Mouse (Mus musculus): ENCODE measurements around the gene Tmem147.
A peak's percentile ranks its signal among the peaks of the same experiment; 100 is the strongest.
"Not testable (repeated sequence)": the region's sequence is repeated elsewhere in the genome, so short reads cannot be mapped to it uniquely, and the experiment has no call there.

Gene Tmem147

DNA sequence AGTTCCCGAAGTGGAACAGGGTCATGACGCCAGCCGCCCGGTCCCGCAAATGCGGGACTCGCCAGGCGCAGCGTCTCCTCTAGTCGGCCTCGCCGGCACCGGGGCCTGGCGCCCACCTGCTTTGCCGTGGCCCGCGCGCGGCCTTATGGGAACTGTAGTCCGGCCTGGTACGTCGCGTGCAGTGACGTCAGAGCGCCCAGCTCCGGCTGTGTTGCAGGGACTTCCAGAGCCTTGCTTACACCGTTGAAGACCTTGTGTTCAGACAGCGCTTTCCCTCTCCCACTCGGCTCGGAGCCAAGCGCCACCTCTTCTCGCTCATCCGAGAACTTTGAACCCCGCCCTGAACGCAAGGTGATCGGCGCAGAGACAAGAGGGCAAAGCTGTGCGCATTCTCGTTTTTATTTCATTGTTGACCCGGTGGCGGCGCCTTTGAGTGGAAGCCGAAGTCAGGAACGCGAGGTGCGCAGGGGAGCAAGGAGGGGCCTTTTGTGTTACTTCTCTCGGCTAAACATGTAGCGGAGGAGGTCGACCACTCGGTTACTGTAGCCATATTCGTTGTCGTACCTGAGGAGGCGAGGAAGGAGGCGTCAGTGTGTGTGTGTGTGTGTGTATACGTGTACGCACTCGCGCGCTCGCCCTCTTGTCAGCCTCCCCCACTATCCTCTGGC lies at the start of gene Tmem147:
Tmem147 (minus strand) TSS at position 145 of the 668 bp plus-strand sequence.
- peak; percentile 92 for DNase-seq (ENCODE audit: low read depth, low spot score)

DNA sequence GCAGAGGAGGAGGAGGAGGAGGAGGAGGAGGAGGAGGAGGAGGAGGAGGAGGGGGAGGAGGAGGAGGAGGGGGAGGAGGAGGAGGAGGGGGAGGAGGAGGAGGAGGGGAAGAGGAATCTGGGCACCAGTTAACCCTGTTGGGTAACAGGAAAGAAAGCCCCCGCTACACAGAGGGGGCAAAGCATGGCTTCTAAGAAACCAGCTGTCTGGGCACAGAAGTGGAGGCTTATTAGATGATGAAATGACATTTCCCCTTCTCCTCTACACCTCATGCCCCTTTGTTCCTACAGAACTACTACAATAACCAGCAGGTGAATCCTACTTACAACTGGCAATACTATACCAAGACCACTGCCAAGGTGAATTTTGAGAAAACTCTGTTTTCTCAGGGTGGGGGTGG lies 48.6 kb upstream of the Tmem147 start:
- DNase-seq (ENCODE audit: low read depth, low spot score), result no peak

DNA sequence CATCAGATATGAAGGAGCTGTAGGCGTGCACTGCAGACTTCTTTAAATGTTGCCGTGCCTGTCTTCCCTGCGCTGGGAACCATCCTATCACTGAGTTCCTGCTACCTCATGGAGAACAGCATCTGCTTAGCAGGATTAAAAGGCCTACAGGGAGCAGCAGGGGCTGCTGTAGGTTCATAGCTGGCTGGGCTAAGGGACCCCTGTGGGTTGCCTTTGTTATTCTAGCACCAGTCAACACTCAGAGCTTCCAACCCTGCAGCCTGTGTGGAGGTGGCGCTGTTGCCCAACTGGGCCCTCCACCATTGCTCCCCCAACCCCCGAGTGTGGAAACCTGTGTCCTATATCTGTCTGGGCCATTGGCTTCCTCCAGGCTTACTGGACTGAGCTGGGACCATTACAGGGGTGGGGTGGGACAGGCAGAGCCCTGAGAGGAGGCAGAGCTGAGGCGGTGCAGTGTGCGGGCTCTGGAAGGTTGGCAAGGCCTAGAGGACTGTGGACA lies 47.8 kb upstream of the Tmem147 start:
- no peak for DNase-seq (ENCODE audit: low read depth, low spot score)

DNA sequence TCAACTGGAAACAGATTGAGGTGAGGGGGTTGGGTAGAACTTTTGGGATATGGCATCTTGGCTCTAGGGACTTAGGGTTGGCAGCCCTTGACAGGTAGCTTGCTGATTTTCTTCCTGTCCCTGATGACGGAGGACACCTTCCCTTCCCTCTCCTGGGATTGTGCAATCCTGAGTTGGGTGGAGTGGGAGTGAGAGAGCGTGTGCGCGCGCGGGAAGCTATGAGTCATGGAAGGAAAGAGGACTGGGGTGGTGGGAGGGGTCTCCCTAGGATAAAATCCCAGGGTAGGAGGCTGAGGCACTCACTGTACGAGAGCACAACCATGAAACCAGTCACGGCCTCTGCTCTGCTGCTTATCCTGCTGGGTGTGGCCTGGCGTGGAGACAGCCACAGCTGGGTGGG lies 46.8 kb upstream of the Tmem147 start:
- no peak for DNase-seq (ENCODE audit: low read depth, low spot score)

DNA sequence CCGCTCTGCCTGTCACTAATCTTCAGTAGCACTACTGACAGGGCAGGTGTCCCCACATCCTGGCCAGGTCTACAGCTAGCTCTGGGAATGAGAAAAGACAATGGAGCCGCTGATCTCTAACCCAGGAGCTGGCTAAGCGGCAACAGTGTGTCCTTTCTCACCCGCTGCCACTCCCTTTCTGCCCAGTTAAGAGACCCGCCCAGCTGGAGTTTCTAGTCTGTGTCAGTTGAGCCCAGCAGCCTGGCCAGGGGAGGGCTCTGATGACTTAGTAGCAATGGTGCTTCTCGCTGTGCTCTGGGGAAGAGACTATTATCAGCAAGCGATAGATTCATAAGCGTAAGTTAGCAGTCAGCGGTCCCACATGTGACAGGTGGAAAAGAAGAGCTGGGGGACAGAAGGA lies 39.9 kb upstream of the Tmem147 start:
- no peak for DNase-seq (ENCODE audit: low read depth, low spot score)

DNA sequence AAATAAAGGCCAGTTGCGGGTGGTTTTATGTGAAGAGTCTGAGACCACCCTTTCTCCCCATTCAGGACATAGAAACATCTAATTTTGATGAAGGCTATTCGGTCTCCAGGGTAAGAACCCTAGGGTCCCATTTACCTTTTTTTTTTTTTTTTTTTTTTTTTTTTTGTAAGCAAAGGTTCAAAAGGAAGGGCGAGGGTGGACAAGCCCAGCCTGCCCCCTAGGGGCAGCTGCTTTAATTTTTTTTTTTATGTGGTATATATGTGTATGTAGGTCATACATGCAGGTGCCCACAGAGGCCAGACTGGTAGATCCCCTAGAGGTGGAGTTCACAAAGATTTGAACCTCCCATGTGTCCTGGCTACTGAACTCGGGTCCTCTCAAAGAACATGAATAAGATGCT lies 37.1 kb upstream of the Tmem147 start:
- DNase-seq (ENCODE audit: low read depth, low spot score), result no peak

DNA sequence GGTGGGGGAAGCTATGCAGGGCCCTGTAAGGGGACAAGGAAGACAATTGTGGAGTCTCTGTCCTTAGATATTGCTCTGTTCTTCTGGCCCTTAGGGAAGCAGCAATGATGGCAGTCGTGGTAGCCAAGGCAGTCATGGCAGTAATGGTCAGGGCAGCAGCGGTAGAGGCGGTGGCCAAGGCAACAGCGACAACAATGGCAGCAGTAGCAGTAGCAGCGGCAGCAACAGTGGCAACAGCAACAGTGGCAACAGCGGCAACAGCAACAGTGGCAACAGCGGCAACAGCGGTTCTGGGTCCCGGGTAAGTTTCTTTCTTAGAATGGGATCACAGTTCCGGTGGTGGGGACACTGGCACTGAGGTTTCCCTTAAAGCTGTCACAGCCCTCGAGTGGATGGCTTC lies 35.8 kb upstream of the Tmem147 start:
- DNase-seq (ENCODE audit: low read depth, low spot score), result no peak

DNA sequence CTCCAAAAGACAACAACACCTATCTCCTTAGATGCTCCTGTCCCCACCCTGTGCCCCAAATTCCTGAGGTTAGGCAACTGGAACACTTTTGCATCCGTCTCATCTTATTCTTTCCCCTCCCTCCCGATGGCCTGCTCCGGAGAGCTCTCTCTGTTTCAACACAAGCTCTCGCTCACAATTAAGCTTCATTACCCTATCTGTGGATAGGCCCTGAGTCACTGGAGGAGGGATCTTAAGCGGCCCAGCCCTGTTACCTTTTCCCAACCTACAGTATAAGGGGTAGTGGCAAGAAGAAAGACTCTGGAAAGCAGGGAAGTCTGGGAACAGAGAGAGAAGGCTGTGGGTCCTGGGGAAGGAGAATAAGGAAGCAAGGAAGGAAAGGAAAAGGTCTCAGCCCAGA lies 34.1 kb upstream of the Tmem147 start, which contains the start of gene Dmkn:
Dmkn (plus strand) TSS at position 301 of the 400 bp plus-strand sequence.
- no peak for DNase-seq (ENCODE audit: low read depth, low spot score)

DNA sequence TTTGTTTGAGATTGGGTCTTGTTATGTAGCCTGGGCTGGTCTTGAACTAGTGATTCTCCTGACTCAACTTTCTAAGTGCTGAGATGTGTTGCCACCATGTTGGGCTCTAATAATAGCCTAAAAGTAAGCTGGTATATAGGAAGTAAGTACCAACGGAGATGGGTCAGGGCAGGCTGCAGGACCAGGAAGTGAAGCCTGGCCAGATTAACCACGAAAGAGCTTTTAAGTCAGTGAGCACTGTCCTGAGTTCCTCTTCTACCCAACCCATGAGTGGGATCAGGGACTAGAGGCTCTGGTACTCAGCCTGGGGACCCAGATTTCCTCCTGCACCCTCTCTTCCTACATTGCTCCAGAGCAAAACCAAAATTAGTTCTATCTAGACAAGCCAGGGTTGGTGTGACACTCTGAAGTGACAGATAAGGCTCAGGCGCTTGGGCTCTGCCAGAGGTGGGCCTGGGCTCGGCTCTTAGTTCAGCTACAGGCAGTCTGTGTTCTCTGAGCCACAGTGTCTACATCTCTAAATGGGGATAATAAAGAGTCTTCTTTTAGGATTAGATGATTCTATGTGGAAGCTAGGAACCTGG lies 32.5 kb upstream of the Tmem147 start:
- DNase-seq (ENCODE audit: low read depth, low spot score), result no peak

DNA sequence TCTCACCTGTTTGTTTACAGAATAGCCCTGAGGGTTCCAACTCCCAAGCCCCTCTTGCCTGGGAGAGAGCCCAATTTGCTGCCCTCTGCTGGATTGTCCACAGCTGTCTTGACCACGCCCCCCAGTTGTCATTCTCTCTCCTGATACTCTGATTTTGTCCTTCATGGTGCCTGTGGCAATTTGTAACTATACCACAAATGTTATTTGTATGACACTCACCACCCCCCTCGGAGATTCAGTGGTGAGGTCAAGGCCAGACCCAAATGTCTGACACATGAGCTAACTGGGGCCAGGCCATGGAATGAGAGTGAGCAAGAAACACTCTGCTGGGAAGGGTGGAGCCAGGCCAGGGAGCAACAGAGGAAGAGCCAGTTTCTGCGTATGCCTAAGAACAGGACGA lies 29.5 kb upstream of the Tmem147 start:
- DNase-seq (ENCODE audit: low read depth, low spot score), result no peak

DNA sequence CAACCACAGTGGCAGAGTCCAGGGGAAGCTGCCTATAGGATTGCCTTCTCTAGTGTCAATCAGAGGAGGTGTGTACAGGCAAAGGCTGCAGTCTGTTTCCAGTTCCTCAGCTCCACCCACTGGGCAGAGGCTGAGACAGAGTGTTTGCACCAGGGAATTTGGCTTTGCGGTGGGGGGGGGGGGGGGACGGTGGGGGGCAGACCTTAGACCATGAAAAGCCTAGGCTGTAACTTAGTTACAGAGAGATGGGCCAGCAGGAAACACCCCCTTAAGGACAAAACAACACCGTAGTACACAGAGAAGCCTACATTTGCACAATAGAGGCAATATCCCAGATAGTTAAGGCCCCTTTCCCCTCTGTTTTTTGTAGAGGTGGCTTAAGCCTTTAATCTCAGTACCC lies 27.7 kb upstream of the Tmem147 start:
- no peak for DNase-seq (ENCODE audit: low read depth, low spot score)

DNA sequence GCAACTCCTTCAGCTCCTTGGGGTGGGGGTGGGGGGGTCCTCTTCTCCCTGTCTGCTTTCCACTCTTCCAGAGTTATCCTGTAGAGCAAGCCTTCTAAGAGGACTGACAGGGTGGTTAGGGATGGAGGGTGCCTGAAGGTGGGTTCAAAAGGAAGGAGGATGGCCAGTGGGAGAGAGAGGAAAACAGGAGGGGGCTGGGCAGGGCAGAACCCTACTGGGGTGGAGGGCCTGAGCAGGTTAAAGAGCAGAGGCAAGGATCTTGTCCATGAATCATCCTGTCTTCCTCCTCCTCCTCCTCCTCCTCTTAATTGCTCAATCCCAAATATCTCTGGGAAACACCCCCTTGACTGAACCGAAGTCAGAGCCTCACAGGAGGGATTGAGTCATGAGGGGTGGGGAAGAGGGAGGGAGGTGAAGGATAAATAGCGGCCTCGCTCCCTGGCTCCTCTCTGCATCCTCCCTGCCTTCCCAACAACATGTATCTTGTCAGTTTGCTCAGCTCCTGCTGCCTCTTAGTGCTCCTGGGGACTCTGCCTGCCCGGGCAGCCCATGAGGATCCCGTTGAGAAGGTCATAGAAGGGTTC lies 21.8 kb upstream of the Tmem147 start, which contains the start of gene Sbsn:
Sbsn (plus strand) TSS at position 386 of the 584 bp plus-strand sequence.
- no peak for DNase-seq (ENCODE audit: low read depth, low spot score)

DNA sequence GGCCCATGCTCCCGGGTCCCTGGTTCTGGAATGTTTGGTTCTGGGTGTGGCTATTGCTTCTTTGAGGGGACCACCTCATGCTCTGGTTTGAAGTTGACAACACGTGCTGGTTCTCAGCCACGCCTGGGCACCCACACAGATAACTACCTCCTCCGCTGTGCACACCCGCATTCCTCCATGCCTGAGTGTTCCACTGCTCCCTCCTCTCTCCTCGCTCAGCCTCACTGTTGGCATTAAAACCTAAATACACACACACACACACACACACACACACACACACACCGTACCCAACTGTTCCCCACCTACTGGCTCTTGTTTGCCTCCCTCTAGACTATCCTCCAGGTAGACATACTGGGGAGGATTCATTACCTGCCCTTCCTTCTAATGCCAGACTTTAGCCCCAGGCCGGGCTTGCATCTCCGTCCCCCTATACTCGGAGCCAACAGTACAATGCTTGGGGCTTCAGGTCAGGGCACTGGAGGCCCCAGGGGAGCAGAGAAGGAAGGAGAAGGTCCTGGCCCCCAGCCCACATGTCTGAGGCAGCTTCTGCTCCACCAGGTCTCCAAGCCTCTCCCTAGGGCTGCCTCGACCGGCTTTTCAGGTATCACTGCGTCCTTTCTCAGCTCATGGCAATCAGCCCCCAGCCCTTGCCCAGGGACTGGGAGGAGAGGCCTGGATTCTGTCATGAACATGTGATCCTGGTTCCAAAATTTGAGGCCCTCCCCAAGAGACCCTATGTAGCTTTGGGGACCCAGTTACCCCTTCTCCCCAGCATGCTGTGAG lies 20.7 kb upstream of the Tmem147 start:
- DNase-seq (ENCODE audit: low read depth, low spot score), result no peak

DNA sequence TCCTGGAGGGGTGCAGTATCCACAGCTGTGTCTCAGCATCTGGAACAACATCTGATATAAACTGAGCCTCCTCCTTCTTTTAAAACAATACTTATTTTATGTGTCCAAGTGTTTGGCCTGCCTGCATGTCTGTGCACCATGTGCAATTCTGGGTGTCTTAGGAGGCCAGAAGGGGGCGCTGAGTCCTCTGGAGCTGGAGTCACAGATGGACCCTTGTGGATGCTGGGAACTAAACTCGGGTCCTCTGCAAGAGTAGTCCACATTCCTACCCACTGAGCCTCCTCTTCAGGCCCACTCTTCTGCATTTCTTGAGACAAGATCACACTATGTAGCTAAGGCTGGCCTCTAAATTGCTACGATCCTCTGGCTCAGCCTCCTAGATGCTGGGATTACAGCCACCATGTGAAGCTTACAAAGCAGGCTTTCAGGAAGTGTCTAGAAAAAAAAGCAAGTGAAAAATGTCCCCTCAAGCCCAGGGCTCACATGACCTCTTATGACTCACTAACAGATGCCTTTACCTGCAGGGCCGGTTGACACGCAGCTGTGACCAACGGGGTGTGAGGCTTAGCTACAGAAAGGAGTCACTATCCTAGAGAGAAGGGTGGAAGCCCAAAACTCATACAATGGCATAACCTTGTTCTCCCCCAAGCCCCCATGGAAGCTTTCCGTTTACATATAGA lies 18.3 kb upstream of the Tmem147 start:
- no peak for DNase-seq (ENCODE audit: low read depth, low spot score)

DNA sequence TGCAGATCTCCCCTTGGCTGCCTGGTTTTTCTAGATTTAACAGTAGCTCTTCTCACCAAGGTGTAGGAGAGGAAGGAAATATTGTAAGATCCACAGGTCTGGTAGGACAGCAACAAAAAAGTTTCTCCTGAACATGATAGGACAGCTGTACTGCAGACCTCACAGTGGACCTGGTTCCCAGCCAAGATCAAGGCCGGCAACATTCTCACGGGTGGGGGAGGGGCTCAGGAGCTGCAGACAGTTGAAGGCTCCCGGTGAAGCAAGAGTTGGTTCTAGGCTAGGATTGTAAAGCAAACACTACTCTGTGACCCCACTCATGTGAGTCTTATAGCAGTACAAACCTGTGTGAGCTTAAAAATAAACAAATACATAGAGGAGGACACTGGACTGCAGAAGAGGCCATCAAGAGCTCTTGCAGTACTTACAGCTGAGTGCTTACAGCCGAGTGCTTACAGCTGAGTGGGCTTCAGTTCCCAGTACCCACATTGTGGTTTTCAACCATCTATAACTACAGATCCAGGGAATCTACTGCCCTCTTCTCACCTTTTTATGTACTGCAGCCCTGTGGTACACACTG lies 14.8 kb upstream of the Tmem147 start:
- no peak for DNase-seq (ENCODE audit: low read depth, low spot score)

DNA sequence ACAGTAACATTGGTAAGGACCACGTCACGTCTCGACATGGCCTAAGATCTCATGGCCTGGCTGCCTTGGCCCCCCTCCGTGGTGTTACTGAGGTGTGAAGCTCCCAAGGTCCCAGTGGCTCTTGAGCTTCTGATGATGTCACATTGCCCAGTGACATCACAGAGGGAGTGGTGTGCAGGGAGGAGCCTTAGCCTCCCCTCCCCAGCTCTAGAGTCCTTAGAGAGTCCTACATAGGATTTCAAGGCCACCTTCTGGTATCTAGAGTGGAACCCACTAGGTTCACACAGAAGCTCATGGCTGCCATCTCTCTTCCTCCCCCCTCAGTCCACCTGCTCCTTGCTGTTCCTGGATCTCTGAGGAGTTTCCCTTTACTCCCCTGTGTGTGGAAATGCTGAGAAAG lies 14.3 kb upstream of the Tmem147 start, which contains the start of gene Gapdhs:
Gapdhs (minus strand) TSS at position 65 of the 400 bp plus-strand sequence.
- DNase-seq (ENCODE audit: low read depth, low spot score), result not testable (repeated sequence)

DNA sequence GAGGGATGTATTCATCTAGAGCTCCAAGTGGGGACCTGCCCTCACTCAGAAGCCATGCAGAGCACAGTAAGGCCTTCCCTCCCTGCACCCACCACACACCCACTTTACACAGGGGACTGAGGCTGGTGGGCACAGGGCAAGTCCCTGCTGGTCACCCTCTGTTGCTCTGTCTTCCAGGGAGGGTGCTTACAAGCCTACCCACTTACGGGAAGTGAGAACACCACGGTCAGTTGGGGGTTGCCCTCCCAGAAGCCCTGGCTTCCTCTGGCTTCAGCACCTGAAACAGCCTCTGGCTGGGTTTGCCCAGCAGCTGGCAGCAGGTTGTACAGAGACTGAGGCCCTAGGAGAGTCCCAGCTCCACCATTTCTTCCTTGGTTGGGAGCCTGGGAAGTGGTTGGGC lies 13.2 kb upstream of the Tmem147 start:
- not testable (repeated sequence) for DNase-seq (ENCODE audit: low read depth, low spot score)

DNA sequence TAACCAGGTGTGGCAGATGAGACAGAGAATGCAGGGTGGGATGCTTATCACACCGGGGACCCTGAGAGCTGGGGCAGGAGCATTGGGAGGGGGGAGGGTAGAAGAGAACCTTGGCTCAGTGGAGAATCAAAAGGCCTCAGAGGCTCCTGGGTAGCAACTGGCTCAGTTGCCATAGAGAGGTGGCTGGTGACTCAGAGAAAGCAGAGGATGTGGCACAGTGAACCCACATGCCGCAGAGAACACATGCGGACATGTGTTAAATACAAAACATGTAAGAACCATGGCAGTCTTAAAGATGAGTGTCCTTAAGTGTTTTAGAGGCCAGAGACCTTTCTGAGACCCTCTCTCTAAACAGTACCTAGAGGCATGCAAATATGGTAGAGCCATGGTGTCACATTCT lies 6.9 kb upstream of the Tmem147 start:
- no peak for DNase-seq (ENCODE audit: low read depth, low spot score)

DNA sequence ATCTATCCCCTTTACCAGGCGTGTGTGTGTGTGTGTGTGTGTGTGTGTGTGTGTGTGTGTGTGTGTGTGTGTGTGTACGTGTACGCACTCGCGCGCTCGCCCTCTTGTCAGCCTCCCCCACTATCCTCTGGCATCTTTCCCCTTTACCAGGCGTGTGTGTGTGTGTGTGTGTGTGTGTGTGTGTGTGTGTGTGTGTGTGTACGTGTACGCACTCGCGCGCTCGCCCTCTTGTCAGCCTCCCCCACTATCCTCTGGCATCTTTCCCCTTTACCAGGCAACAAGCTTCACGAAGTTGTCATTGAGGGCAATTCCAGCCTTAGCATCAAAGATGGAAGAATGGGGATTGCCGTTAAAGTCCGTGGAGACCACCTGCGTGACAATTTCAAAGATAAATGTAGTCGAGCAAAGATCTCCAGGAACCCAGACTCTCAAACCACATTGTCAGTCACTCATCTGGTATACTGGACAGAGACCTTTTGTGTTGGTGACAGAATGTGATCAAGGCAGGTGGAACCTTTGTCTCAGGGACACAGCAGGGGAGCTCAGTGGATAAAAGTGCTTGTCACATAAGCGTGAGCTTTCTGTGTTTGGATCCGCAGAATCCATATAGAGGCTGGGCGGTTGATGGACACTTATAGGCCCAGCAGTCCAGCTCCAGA lies 853 bp upstream of the Tmem147 start:
- not testable (repeated sequence) for DNase-seq (ENCODE audit: low read depth, low spot score)

DNA sequence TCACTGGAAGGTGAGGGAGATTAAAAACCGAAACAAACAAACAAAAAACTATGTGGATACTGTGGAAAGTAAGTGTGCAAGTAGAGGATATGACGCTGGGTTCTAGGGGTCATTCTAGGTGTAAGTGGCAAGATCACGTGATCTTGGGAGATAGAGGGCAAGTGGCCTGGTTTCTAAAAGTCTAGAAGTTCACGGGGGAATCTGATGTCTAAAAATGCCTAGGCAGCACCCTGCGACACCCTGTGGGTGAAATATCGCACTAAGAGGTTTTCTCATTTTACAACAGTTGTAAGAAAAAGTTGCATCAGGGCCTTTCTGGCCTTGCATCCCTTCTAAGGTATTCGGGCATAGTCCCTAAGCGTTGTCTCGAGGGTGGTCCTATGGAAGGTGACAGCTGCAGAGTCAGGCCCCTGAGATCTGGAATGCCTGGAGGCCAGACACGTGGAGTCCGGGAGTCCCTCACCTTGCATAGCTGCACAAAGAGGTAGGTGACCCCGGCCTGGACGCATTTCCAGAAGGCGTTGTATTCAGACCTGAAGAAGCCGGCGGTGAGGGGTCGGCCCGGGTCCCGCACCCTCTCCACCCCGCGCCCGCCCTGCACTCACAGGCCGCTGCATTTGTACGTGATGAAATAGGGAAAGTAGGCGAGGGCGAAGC lies 473 bp downstream of the Tmem147 start:
- peak; percentile 5 for DNase-seq (ENCODE audit: low read depth, low spot score)

Data from embryo, embryonic 11.5 days (tissue).